Mouse (Mus musculus) lung, postnatal 0 days (tissue): ENCODE results near the gene Sh2b1.

Experiments
- CTCF ChIP-seq: IDR thresholded peaks from 2 replicates; pipeline ENCODE4 v1.5.1; 2016; ENCODE audit warnings: antibody characterized with exemption, mild to moderate bottlenecking
- EP300 ChIP-seq: IDR thresholded peaks from 2 replicates; pipeline ENCODE4 v1.6.1; 2016; ENCODE audit warnings: antibody characterized with exemption, mild to moderate bottlenecking, control low read depth

DNA sequence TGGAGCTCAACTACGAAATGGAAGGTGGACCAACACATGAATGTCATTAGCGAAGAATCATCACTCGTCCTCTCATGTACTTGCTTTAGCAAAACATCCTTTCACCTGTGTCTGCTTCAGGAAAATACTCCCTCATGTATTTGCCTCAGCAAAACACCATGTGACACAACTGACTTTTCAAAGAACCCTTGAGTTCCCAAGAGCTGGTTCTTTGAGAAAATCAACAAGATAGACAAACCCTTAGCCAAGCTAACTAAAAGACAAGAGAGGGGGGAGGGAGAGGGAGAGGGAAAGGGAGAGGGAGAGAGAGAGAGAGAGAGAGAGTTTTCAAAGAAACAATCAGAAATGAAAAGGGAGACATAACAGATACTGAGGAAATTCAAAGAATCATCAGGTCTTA, 48.1 kb upstream of the Sh2b1 start:
- TF ChIP-seq CTCF (no peak), EP300 (no peak)
